Mouse (Mus musculus): ENCODE measurements around the gene Amigo2.

GRCm38 (mm10) chr15:97254375-97254774 is 7.3 kb upstream of the Amigo2 start:
- TF ChIP-seq CTCF (IDR thresholded peaks at IDR 0.05; ENCODE audit: low read depth): peak; percentile 36
- no peak for TF ChIP-seq EP300 (IDR thresholded peaks at IDR 0.05; ENCODE audit: low read depth)

Measured in liver, postnatal 0 days (tissue).